In the genomic region with DNA sequence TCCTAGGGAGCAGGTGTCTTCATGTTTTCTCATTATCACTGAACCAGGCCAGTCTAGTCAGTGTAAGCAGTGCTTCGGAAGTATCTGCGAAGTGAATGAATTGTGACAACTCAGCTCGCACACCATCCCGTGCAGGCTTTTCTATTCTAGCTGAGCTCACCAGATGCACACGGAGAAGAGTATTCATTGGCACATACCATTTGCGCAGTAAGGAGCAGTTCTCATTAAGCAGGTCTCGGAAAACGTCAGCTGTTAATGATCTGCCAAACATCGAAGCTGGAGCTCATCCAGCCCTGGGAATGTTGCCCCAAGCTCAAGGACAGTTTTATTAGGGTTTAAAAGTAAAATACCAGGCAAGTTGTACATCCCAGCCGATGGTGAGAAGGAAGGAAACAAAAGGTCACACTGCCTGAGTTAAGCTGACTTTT, we compare ENCODE assay signal across 8 mouse cellular contexts. TPM values are rescaled to one million over a fixed set of nuclear protein-coding genes. Genes with fewer than 3 reads are reported as not detected.
DNase-seq lines count a peak whose midpoint lies in the region; ATAC-seq and TF ChIP-seq lines count a peak whose summit lies in the region.

No protein-coding gene starts in this region.

- 53% methylated on average over 10 of the region's 10 CpGs for WGBS in intestine, postnatal 0 days
- WGBS in intestine, embryonic 15.5 days = 58% methylated on average over 10 of the region's 10 CpGs
- WGBS in heart, embryonic 16.5 days = 66% methylated on average over 10 of the region's 10 CpGs
- 28% methylated on average over 10 of the region's 10 CpGs for WGBS in small intestine, adult 2 months

- no peaks in the 10 kb centered on the region for H3K9me3 ChIP-seq in intestine, postnatal 0 days (ENCODE audit: control insufficient read depth)
- H3K9me3 ChIP-seq in intestine, embryonic 15.5 days = no peaks in the 10 kb centered on the region
- no peaks in the 10 kb centered on the region for H3K9me3 ChIP-seq in heart, embryonic 16.5 days (replicated peaks; ENCODE audit: control insufficient read depth, low read length)

- ATAC-seq in intestine, postnatal 0 days = no peak
- no peak for ATAC-seq in intestine, embryonic 15.5 days
- no peak for ATAC-seq in heart, embryonic 16.5 days (replicated peaks; ENCODE audit: extremely low read depth, insufficient read depth, low FRiP score)
- no peak for ATAC-seq in megakaryocyte-erythroid progenitor cell, adult 5-6 weeks (replicated peaks; ENCODE audit: low FRiP score, low TSS enrichment, poor library complexity, severe bottlenecking)

- no peak overlapping the region for H3K9ac ChIP-seq in intestine, postnatal 0 days (ENCODE audit: low read depth, low read length)
- H3K9ac ChIP-seq in intestine, embryonic 15.5 days = no peak overlapping the region
- H3K9ac ChIP-seq in heart, embryonic 16.5 days (ENCODE audit: low read length) = no peak overlapping the region

- no peak overlapping the region for H3K4me2 ChIP-seq in intestine, postnatal 0 days (replicated peaks; ENCODE audit: low read depth)
- no peak overlapping the region for H3K4me2 ChIP-seq in intestine, embryonic 15.5 days (replicated peaks)
- H3K4me2 ChIP-seq in heart, embryonic 16.5 days (ENCODE audit: low read depth, low read length) = no peak overlapping the region

- peaks cover 10% of the 10 kb centered on the region; the same call in 1 of the 2 replicates for H3K4me1 ChIP-seq in intestine, postnatal 0 days (replicated peaks; ENCODE audit: control insufficient read depth, insufficient read depth, low read length)
- no peaks in the 10 kb centered on the region; the same call in 1 of the 2 replicates for H3K4me1 ChIP-seq in intestine, embryonic 15.5 days (replicated peaks)
- H3K4me1 ChIP-seq in heart, embryonic 16.5 days (ENCODE audit: control insufficient read depth, insufficient read depth, low read length) = peaks cover 23% of the 10 kb centered on the region
- peaks cover 9% of the 10 kb centered on the region for H3K4me1 ChIP-seq in small intestine, adult 2 months (ENCODE audit: control insufficient read depth, insufficient read depth, insufficient read length, low read length)

- DNase-seq in cerebellum, adult 9-11 months = peak; percentile 8
- DNase-seq in layer of hippocampus, postnatal 36 days = peak; percentile 36 to 47
- DNase-seq in embryo, embryonic 9.5 days (ENCODE audit: extremely low spot score) = no peak

- no peaks in the 10 kb centered on the region for H3K27me3 ChIP-seq in intestine, postnatal 0 days (replicated peaks; ENCODE audit: control insufficient read depth, insufficient read depth, low read length)
- no peaks in the 10 kb centered on the region for H3K27me3 ChIP-seq in intestine, embryonic 15.5 days (replicated peaks)
- no peaks in the 10 kb centered on the region for H3K27me3 ChIP-seq in heart, embryonic 16.5 days (ENCODE audit: control insufficient read depth, insufficient read depth, low read length)
- no peaks in the 10 kb centered on the region for H3K27me3 ChIP-seq in small intestine, adult 2 months (ENCODE audit: control insufficient read depth, insufficient read depth, low read length)

- peak overlapping the region; percentile 35; the same call in 1 of the 2 replicates for H3K27ac ChIP-seq in intestine, postnatal 0 days (ENCODE audit: low read depth, low read length)
- H3K27ac ChIP-seq in intestine, embryonic 15.5 days = no peak overlapping the region
- H3K27ac ChIP-seq in heart, embryonic 16.5 days (ENCODE audit: low read length) = peak overlapping the region; percentile 47
- H3K27ac ChIP-seq in small intestine, adult 2 months (ENCODE audit: insufficient read depth, low read depth, low read length) = peak overlapping the region; percentile 28; the same call in 1 of the 2 replicates

- TF ChIP-seq CTCF in intestine, postnatal 0 days (IDR thresholded peaks at IDR 0.05; ENCODE audit: low read depth) = no peak
- no peak for TF ChIP-seq CTCF in small intestine, adult 2 months (IDR thresholded peaks at IDR 0.05; ENCODE audit: extremely low read depth, insufficient read length, insufficient replicate concordance, low read depth, low read length)

- peaks cover 16% of the 10 kb centered on the region for H3K36me3 ChIP-seq in intestine, postnatal 0 days (ENCODE audit: control insufficient read depth, insufficient read depth)
- no peaks in the 10 kb centered on the region for H3K36me3 ChIP-seq in intestine, embryonic 15.5 days
- H3K36me3 ChIP-seq in heart, embryonic 16.5 days (ENCODE audit: control insufficient read depth, insufficient read depth) = peaks cover 23% of the 10 kb centered on the region
- peaks cover 10% of the 10 kb centered on the region for H3K36me3 ChIP-seq in small intestine, adult 2 months (ENCODE audit: control insufficient read depth, insufficient read depth, low read length)

- TF ChIP-seq POLR2A in small intestine, adult 2 months (IDR thresholded peaks at IDR 0.05; ENCODE audit: low read depth, low read length) = no peak

- no peak overlapping the region for H3K4me3 ChIP-seq in intestine, postnatal 0 days (ENCODE audit: low read depth, low read length)
- no peak overlapping the region for H3K4me3 ChIP-seq in intestine, embryonic 15.5 days (replicated peaks)
- H3K4me3 ChIP-seq in heart, embryonic 16.5 days (ENCODE audit: low read length) = no peak overlapping the region
- no peak overlapping the region for H3K4me3 ChIP-seq in small intestine, adult 2 months (ENCODE audit: low read depth, low read length)

RNA-seq across cellular contexts. Expression of a gene that starts 5.6 kb away (rescaled TPM):
- polyA plus RNA-seq in intestine, postnatal 0 days (2015; fragmentation: Nextera tagmentation; extraction: Ambion mirVana) = 0.30 and 0.31 TPM in 2 replicates
- 0.19 and 0.35 TPM in 2 replicates for polyA plus RNA-seq in intestine, embryonic 15.5 days (2015; fragmentation: Nextera tagmentation; extraction: Ambion mirVana)
- polyA plus RNA-seq in heart, embryonic 16.5 days (2015; fragmentation: Nextera tagmentation; extraction: Ambion mirVana) = 1.4 and 2.2 TPM in 2 replicates
- under 1 TPM; 0.15 to 0.18 TPM for total RNA-seq in layer of hippocampus, postnatal 36 days (2021)
- 9.1 and 9.7 TPM in 2 replicates for polyA plus RNA-seq in small intestine, adult 2 months (2012; rRNA removed)
- total RNA-seq in megakaryocyte-erythroid progenitor cell, adult 5-6 weeks (2014; fragmentation: Nextera tagmentation) = 0.17 and 0.20 TPM in 2 replicates
- not detected in 2 replicates for total RNA-seq in megakaryocyte-erythroid progenitor cell, adult 5-6 weeks (2017)

RNA-seq across cellular contexts. Expression of a gene that starts 37.2 kb away (rescaled TPM):
- polyA plus RNA-seq in intestine, postnatal 0 days (2015; fragmentation: Nextera tagmentation; extraction: Ambion mirVana) = 3.4 and 4.6 TPM in 2 replicates
- 9.3 and 9.7 TPM in 2 replicates for polyA plus RNA-seq in intestine, embryonic 15.5 days (2015; fragmentation: Nextera tagmentation; extraction: Ambion mirVana)
- 10.1 and 11.5 TPM in 2 replicates for polyA plus RNA-seq in heart, embryonic 16.5 days (2015; fragmentation: Nextera tagmentation; extraction: Ambion mirVana)
- 10 to 100 TPM; 10.3 to 10.9 TPM for total RNA-seq in layer of hippocampus, postnatal 36 days (2021)
- polyA plus RNA-seq in small intestine, adult 2 months (2012; rRNA removed) = 0.53 and 1.3 TPM in 2 replicates
- 12.5 and 12.7 TPM in 2 replicates for total RNA-seq in megakaryocyte-erythroid progenitor cell, adult 5-6 weeks (2014; fragmentation: Nextera tagmentation)
- 16.4 and 19.1 TPM in 2 replicates for total RNA-seq in megakaryocyte-erythroid progenitor cell, adult 5-6 weeks (2017)

RNA-seq across cellular contexts. Expression of a gene that starts 53.3 kb away (rescaled TPM):
- 5.7 and 7.3 TPM in 2 replicates for polyA plus RNA-seq in intestine, postnatal 0 days (2015; fragmentation: Nextera tagmentation; extraction: Ambion mirVana)
- 15.2 and 16.5 TPM in 2 replicates for polyA plus RNA-seq in intestine, embryonic 15.5 days (2015; fragmentation: Nextera tagmentation; extraction: Ambion mirVana)
- 12.0 and 13.6 TPM in 2 replicates for polyA plus RNA-seq in heart, embryonic 16.5 days (2015; fragmentation: Nextera tagmentation; extraction: Ambion mirVana)
- total RNA-seq in layer of hippocampus, postnatal 36 days (2021) = under 1 TPM; 0.23 to 0.32 TPM
- 0.84 and 2.5 TPM in 2 replicates for polyA plus RNA-seq in small intestine, adult 2 months (2012; rRNA removed)
- 10.9 and 14.4 TPM in 2 replicates for total RNA-seq in megakaryocyte-erythroid progenitor cell, adult 5-6 weeks (2014; fragmentation: Nextera tagmentation)
- total RNA-seq in megakaryocyte-erythroid progenitor cell, adult 5-6 weeks (2017) = 12.8 and 14.8 TPM in 2 replicates
